In the genomic region with DNA sequence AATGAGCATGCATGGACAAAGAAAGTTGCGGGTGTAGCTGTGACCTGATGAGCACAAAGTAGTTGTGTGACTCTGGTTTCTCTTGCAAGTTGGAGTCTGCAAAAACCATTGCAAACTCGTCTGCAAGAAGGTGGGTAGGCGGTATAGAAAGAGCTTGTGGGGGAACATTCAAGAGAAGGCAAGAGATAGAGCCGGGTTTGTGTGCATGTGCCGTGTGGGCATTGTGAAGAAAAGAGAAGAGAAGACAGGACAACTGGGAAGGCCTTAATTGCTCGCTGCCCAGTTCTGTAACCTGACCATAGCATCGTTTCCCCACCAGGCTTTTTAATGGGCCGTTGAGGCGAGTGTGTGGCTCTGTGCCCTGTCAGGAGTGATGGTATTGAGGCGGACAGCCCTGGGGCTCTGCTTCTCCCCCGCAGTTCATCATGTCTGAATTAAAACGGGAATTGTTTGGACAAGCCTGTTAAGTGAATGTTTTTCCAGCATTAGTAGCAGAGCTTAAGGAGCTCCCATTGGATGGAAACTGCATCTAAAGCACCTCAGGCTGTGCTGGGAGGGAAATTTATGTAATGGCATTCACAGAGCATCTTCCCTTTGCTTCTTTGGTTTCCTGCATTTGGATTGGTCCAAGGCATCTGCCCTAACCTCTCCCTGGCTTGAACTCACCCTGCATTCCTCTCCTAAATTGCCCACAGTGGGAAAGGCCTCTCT, we compare ENCODE assay signal across 11 mouse cellular contexts.
A peak's percentile ranks its signal among the peaks of the same experiment; 100 is the strongest.
DNase-seq lines count a peak whose midpoint lies in the region; ATAC-seq and TF ChIP-seq lines count a peak whose summit lies in the region.
"Had no signal": no experiment of that assay in that cellular context is flagged by ENCODE, and none has a peak within 500 bp of the region (broad histone marks: within the 10 kb centered on the region; RNA-seq: fewer than 3 reads in every experiment).

No protein-coding gene starts in this region.

- TF ChIP-seq CTCF in gastrocnemius, adult 2 months (IDR thresholded peaks at IDR 0.05) = no peak

- H3K4me1 ChIP-seq in limb, embryonic 14.5 days (ENCODE audit: control insufficient read depth, insufficient read depth, low read length) = peaks cover 15% of the 10 kb centered on the region
- H3K4me1 ChIP-seq: stomach, embryonic 15.5 days had no signal

- H3K9me3 ChIP-seq in limb, embryonic 14.5 days (ENCODE audit: control insufficient read depth, low read length) = no peaks in the 10 kb centered on the region
- H3K9me3 ChIP-seq: stomach, embryonic 15.5 days had no signal

- H3K27me3 ChIP-seq in limb, embryonic 14.5 days (ENCODE audit: control insufficient read depth, insufficient read depth, low read length) = no peaks in the 10 kb centered on the region
- H3K27me3 ChIP-seq: stomach, embryonic 15.5 days had no signal

- 42% methylated on average over 12 of the region's 12 CpGs for WGBS in limb, embryonic 14.5 days

- no peak overlapping the region for H3K27ac ChIP-seq in gastrocnemius, adult 2 months
- H3K27ac ChIP-seq in limb, embryonic 14.5 days (replicated peaks; ENCODE audit: low read depth, low read length) = no peak overlapping the region
- H3K27ac ChIP-seq: liver, embryonic 14.5 days; stomach, embryonic 15.5 days had no signal

- DNase-seq in gastrocnemius, adult 2 months = peak; percentile 19
- no peak for DNase-seq in gastrocnemius, postnatal 10 days
- DNase-seq in Muller cell, postnatal 12 days (ENCODE audit: inconsistent ontology term) = peak; percentile 91
- DNase-seq in frontal cortex, adult 2 months (ENCODE audit: extremely low spot score in 1 of 2, low spot score in 1 of 2) = peak; percentile 64 to 75
- DNase-seq in limb, embryonic 14.5 days (ENCODE audit: low spot score) = no peak
- no peak for DNase-seq in T-cell, adult 2 months (ENCODE audit: low spot score)
- no peak for DNase-seq in adrenal gland, postnatal 10 days
- DNase-seq in cerebellum, adult 9-10 months = no peak

- no peaks in the 10 kb centered on the region for H3K36me3 ChIP-seq in limb, embryonic 14.5 days (ENCODE audit: control insufficient read depth, insufficient read depth, low read length)
- H3K36me3 ChIP-seq: stomach, embryonic 15.5 days had no signal

- intact Hi-C loops in gastrocnemius, adult 2 months (cut with DNase I) = no loop called here

- no peak overlapping the region for H3K4me3 ChIP-seq in gastrocnemius, adult 2 months
- no peak overlapping the region for H3K4me3 ChIP-seq in limb, embryonic 14.5 days (replicated peaks; ENCODE audit: low read length)
- H3K4me3 ChIP-seq: stomach, embryonic 15.5 days had no signal

- H3K9ac ChIP-seq in limb, embryonic 14.5 days (ENCODE audit: low read depth, low read length, severe bottlenecking) = no peak overlapping the region
- H3K9ac ChIP-seq: liver, embryonic 14.5 days; stomach, embryonic 15.5 days had no signal

- ATAC-seq in limb, embryonic 14.5 days (ENCODE audit: low FRiP score, low read depth) = peak; percentile 44; the same call in 1 of the 2 replicates
- ATAC-seq: inflammation-experienced regulatory T-cells, adult 6 months had no signal

- no peak for TF ChIP-seq POLR2A in limb, embryonic 14.5 days (IDR thresholded peaks at IDR 0.05; ENCODE audit: borderline replicate concordance, extremely low read depth, insufficient read depth, insufficient read length)

- no peak overlapping the region for H3K4me2 ChIP-seq in limb, embryonic 14.5 days (replicated peaks; ENCODE audit: low read depth, low read length, severe bottlenecking)
- H3K4me2 ChIP-seq: stomach, embryonic 15.5 days had no signal

Comparison
In these comparisons a context has a peak if more than half of its experiments do, and no peak if none do; other contexts are left out.
1. DNase-seq: peak in gastrocnemius, adult 2 months (single experiment), Muller cell, postnatal 12 days (single experiment) and frontal cortex, adult 2 months (2 of 2); none in gastrocnemius, postnatal 10 days (single experiment), limb, embryonic 14.5 days (single experiment), T-cell, adult 2 months (single experiment), adrenal gland, postnatal 10 days (single experiment) and cerebellum, adult 9-10 months (single experiment).